Comparison of ENCODE assay signal across 13 mouse cellular contexts in the genomic region with DNA sequence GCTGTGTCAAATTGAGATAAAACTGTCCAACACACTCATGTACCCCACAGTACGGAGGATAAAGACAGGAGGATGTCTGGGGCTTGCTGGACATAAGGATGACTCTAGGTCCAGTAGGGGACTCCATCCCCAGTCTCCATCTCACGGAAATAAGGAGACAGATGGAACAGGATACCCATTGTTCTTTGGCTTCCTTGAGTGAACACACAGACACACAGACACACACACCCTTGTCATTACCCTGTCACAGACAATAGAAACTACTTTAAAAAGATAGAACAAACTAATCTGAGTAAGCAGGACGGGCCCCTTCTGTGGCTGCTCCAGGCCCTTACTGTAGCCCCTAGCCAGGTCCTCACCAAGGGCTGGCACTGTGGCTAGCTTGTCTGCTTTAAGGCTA. TPM values are rescaled to one million over a fixed set of nuclear protein-coding genes. Genes with fewer than 3 reads are reported as not detected.
DNase-seq lines count a peak whose midpoint lies in the region; ATAC-seq and TF ChIP-seq lines count a peak whose summit lies in the region.
"Had no signal": no experiment of that assay in that cellular context is flagged by ENCODE, and none has a peak within 500 bp of the region (broad histone marks: within the 10 kb centered on the region; RNA-seq: fewer than 3 reads in every experiment).

No protein-coding gene starts in this region.

- H3K27me3 ChIP-seq in kidney, embryonic 16.5 days (ENCODE audit: insufficient read depth, low read length) = no peaks in the 10 kb centered on the region
- H3K27me3 ChIP-seq in lung, postnatal 0 days (replicated peaks; ENCODE audit: insufficient read depth, low read length) = no peaks in the 10 kb centered on the region

- no peak overlapping the region for H3K9ac ChIP-seq in kidney, embryonic 16.5 days (replicated peaks; ENCODE audit: low read length)
- no peak overlapping the region for H3K9ac ChIP-seq in lung, postnatal 0 days (replicated peaks; ENCODE audit: low read depth)

- H3K27ac ChIP-seq in kidney, embryonic 16.5 days (ENCODE audit: low read length) = 0 out of 2 replicates have a peak overlapping the region, but pooled peaks have one; percentile 18
- H3K27ac ChIP-seq in lung, postnatal 0 days (ENCODE audit: low read length) = no peak overlapping the region
- H3K27ac ChIP-seq: hindbrain, postnatal 0 days had no signal

- TF ChIP-seq EP300 in lung, postnatal 0 days (IDR thresholded peaks at IDR 0.05) = no peak

- TF ChIP-seq CTCF in lung, postnatal 0 days (IDR thresholded peaks at IDR 0.05) = no peak

- H3K4me2 ChIP-seq in kidney, embryonic 16.5 days (replicated peaks; ENCODE audit: low read depth, low read length) = no peak overlapping the region
- H3K4me2 ChIP-seq in lung, postnatal 0 days (replicated peaks; ENCODE audit: low read depth, low read length) = no peak overlapping the region

- WGBS in kidney, embryonic 16.5 days = 70% methylated on average over 3 of the region's 3 CpGs
- WGBS in lung, postnatal 0 days = 69% methylated on average over 3 of the region's 3 CpGs

- H3K4me3 ChIP-seq in kidney, embryonic 16.5 days (ENCODE audit: low read length) = no peak overlapping the region
- no peak overlapping the region for H3K4me3 ChIP-seq in lung, postnatal 0 days (ENCODE audit: low read depth, low read length)

- H3K9me3 ChIP-seq in kidney, embryonic 16.5 days (ENCODE audit: low read length) = no peaks in the 10 kb centered on the region
- no peaks in the 10 kb centered on the region for H3K9me3 ChIP-seq in lung, postnatal 0 days (ENCODE audit: low read length)

- ATAC-seq in kidney, embryonic 16.5 days (ENCODE audit: low FRiP score, low TSS enrichment) = no peak
- ATAC-seq in lung, postnatal 0 days = peak; percentile 55; the same call in 1 of the 2 replicates
- ATAC-seq: hindbrain, postnatal 0 days had no signal

- H3K36me3 ChIP-seq in kidney, embryonic 16.5 days (ENCODE audit: insufficient read depth, low read length) = peaks cover 90% of the 10 kb centered on the region
- H3K36me3 ChIP-seq in lung, postnatal 0 days (ENCODE audit: insufficient read depth, low read length) = peaks cover 50% of the 10 kb centered on the region

- DNase-seq in gastrocnemius, postnatal 10 days = peak; percentile 1
- no peak for DNase-seq in gastrocnemius, adult 8-10 months (ENCODE audit: low spot score in 2 of 2)
- no peak for DNase-seq in kidney, adult 18-20 months
- no peak for DNase-seq in lung, postnatal 0 days (ENCODE audit: low spot score)
- no peak for DNase-seq in lung, postnatal 36 days
- peak; percentile 0 for DNase-seq in urinary bladder, postnatal 14 days (ENCODE audit: low spot score)
- no peak for DNase-seq in urinary bladder, adult 18-20 months (ENCODE audit: low spot score in 2 of 2)
- DNase-seq: adrenal gland, adult 2 months; B cell, adult 2 months; cerebellum, adult 9-10 months; embryo, embryonic 11 days had no signal

- no peaks in the 10 kb centered on the region for H3K4me1 ChIP-seq in kidney, embryonic 16.5 days (ENCODE audit: insufficient read depth, low read length)
- H3K4me1 ChIP-seq in lung, postnatal 0 days (ENCODE audit: insufficient read depth, low read depth, low read length) = no peaks in the 10 kb centered on the region

RNA-seq across cellular contexts. Expression of gene F2rl3, which starts 9.4 kb away (rescaled TPM):
- total RNA-seq in gastrocnemius, postnatal 10 days (2021) = 1 to 10 TPM; 1.9 to 3.2 TPM
- 1 to 10 TPM; 1.1 to 2.0 (median 1.6) TPM for total RNA-seq in gastrocnemius, adult 8-10 months (2022)
- 4.6 and 5.2 TPM in 2 replicates for polyA plus RNA-seq in kidney, embryonic 16.5 days (2015; fragmentation: Nextera tagmentation; extraction: Ambion mirVana)
- 1.3 and 2.1 TPM in 2 replicates for polyA plus RNA-seq in lung, postnatal 0 days (2015; fragmentation: Nextera tagmentation; extraction: Ambion mirVana)

RNA-seq across cellular contexts. Expression of gene Sin3b, which starts 29.2 kb away (rescaled TPM):
- 10 to 100 TPM; 78.2 to 80.8 TPM for total RNA-seq in gastrocnemius, postnatal 10 days (2021)
- 10 to 100 TPM; 31.2 to 39.4 (median 33.8) TPM for total RNA-seq in gastrocnemius, adult 8-10 months (2022)
- 162 and 182 TPM in 2 replicates for polyA plus RNA-seq in kidney, embryonic 16.5 days (2015; fragmentation: Nextera tagmentation; extraction: Ambion mirVana)
- 169 and 211 TPM in 2 replicates for polyA plus RNA-seq in lung, postnatal 0 days (2015; fragmentation: Nextera tagmentation; extraction: Ambion mirVana)

Comparison
In these comparisons a context has a peak if more than half of its experiments do, and no peak if none do; other contexts are left out.
1. DNase-seq: peak in gastrocnemius, postnatal 10 days (single experiment) and urinary bladder, postnatal 14 days (single experiment); none in gastrocnemius, adult 8-10 months (0 of 2), kidney, adult 18-20 months (single experiment), lung, postnatal 0 days (single experiment), lung, postnatal 36 days (single experiment) and urinary bladder, adult 18-20 months (0 of 2).